Mouse (Mus musculus) gastrocnemius, adult 8-10 months (tissue): Measurements from ENCODE around the gene Cstb. TPM values are rescaled to one million over a fixed set of nuclear protein-coding genes. Genes with fewer than 3 reads are reported as not detected.

ENCODE experiments used
- DNase-seq, 2 experiments: peaks; one replicate each; pipeline ENCODE4 v3.0.0; 2022; ENCODE audit warnings: low spot score in 2 of 2
- total RNA-seq, 4 experiments: library from RNA; stranded (reverse); gene quantifications; 2 replicates each; pipeline ENCODE4 v1.2.4; 2022

The Cstb gene
- 10 to 100 TPM in 3 of 4 experiments, 1 to 10 TPM in 1; 7.8 to 12.6 (median 11.0) TPM for total RNA-seq

DNA sequence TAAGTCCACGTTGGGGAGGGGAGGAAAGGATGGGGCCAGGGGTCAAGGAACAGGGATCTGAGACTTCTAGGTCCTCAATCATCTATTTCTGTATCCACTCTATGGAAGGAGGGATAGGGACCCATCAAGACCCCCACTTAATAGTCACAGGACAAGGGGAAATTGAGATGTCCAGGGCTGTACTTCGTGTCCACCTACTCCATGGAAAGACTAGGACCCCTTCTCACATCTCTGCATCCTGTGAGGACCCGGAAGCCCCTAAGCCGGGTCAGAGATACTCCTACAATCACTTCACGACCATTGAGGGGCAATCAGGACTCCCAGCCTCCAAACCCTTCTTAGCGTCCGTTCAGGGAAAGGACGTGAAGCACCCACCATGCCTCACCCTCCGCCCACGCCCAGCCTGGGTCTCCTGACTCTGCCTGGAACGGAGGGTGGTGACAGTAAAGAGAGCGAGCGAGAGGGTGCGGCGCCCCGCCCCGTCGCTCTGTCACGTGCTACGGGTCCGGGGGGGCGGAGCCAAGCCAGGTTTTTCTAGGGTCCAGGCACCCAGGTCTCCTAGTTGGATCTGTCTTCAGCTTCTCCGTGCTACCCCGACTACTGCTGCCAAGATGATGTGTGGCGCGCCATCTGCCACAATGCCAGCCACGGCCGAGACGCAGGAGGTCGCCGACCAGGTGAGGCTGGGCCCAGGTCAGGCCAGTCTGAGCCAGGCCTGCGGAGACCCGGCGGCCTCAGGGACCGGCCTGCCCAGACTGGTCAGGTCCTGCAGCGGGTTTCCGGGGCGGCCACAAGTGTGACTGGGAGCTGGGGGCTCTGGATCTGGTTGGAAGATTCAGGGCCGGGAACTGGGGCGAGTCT, at the start of gene Cstb:
TSS of gene Cstb (plus strand) at position 489 of the 861 bp plus-strand sequence.
- peak; percentile 67 to 72 for DNase-seq

GRCm38 (mm10) chr10:78378516-78378915, 47.0 kb upstream of the Cstb start:
- DNase-seq = no peak

DNA sequence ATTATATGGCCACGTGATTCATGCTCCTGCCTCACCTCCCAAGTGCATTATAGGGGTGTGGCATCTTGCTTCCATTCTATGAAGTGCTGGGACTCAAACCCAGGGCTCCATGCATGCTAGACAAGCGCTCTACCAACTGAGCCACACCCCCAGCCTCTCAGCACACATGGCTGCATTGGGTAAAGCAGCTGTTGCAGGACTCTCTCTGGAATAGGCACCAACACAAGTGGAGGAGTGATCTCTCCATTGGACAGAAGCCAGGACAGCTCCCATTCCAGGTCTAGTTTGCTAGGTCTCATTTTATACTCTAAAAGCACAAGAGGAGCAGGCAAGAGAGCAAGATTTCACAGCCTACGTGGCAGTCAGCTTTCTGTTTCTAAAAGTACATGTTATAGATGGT, 41.9 kb upstream of the Cstb start:
- no peak for DNase-seq

GRCm38 (mm10) chr10:78385520-78385919, 39.9 kb upstream of the Cstb start:
- no peak for DNase-seq

- DNase-seq = no peak
Measured at GRCm38 (mm10) chr10:78388216-78388980, 37.1 kb upstream of the Cstb start.

- DNase-seq = no peak
Measured at GRCm38 (mm10) chr10:78390982-78391470, 34.4 kb upstream of the Cstb start.

DNA sequence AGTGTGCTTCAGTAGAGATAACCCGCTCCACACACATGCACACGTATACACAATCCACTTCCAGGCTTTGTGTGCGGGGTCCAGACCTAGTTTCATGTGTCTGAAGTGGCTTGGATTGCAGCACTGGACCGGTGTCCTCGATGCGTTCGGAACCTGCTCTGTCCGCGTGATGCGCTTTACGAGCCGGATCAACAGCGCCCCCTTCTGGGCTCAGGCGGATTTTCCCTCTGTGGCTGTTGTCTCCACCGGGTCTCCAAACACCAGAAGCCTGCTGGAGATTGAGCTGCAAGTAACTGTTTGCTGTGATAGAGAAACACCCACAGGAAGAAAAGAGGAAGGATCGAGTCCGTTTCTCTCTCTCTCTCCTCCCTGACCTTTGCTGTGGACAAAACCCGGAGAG, 33.4 kb upstream of the Cstb start:
- peak; percentile 59 to 64 for DNase-seq

GRCm38 (mm10) chr10:78395377-78395776, 30.1 kb upstream of the Cstb start:
- no peak for DNase-seq

DNA sequence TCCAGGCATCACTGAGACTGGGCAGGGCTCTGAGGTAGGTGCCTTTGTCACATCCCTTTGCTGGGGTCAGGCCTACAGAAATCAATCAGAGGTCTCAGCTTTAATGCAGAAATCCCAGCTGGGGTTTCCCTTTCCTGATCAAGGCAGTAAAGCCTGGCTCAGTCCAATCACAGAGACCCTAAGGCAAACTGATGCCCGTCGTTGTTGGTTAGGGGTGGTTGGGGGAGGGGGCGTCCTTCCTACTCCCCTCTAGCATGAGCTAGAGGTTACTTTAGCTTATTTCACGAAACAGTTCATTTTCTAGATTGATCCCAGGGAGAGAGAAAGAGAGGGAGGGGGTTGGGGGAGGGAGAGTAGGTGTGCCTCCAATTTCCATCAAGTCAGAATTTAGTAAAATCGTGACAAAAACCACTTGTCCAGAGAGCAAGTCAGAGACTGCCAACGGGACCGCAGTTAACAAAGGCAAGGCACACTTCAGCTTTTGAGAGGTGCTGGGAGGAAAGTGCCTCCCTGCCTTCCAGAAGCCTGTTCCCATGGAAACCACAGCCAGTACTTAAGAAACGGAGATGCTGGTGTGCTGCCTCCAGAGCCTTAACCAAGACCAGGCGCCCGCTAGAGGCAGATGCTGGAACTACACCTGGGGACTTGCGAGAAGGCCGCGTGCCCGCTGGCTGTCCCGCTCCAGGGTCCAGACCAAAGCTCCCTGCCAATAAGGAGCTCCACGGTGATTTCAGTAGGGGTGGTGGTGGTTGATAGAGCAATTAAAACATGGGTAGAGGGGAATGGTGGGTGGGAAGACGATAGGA, 29.4 kb upstream of the Cstb start:
- peak; percentile 79 to 84 for DNase-seq

GRCm38 (mm10) chr10:78396625-78396885, 28.9 kb upstream of the Cstb start:
- no peak for DNase-seq

GRCm38 (mm10) chr10:78399090-78399657, 26.3 kb upstream of the Cstb start:
- DNase-seq = no peak

DNA sequence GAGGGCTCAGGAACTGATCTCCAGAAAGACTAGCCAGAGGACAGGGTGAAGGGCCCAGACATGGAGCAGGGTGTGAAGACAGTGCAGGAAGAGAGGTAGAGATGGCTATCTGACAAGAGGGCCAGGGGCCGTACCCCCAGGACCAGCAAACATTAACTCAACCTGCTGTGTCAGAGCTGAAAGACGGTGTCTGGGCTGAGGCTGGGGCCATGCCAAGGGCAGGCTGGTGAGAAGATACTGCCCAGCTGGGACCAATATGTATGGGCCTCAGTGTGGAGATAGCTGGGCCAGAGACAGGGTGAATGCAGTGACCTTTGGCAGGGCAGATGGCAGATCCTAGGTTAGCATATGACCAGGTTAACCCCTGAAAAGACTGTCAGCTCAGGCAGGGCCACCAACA, 24.3 kb upstream of the Cstb start:
- DNase-seq = no peak

DNA sequence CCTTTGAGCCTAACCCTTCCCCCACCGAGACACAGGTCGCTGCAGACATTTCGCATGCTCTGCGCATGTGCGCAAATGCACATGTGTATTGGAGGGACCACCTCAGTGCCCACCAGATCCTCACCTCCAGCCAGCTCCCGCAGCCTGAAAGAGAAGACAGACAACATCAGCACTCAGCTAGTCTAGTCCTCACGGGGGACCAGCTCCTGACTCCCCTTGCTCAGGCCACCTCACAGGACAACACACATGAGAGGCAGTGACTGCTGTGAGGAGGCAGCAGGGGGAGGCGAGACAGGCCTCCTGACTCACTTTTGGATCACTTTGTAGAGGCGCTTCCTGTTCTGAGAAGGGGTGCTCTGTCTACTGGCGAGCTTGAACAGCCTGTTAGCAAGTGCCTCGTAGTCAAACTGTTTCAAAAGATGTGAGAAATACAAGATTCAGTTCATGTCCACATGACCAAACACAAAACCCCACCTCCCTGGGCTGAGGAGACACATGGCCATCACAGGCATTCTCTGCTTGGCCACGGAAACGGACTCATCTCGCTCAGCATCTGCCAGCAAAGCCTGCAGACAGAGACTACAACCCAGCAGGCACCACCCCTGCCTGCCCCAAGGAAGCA, 23.1 kb upstream of the Cstb start:
- no peak for DNase-seq

DNA sequence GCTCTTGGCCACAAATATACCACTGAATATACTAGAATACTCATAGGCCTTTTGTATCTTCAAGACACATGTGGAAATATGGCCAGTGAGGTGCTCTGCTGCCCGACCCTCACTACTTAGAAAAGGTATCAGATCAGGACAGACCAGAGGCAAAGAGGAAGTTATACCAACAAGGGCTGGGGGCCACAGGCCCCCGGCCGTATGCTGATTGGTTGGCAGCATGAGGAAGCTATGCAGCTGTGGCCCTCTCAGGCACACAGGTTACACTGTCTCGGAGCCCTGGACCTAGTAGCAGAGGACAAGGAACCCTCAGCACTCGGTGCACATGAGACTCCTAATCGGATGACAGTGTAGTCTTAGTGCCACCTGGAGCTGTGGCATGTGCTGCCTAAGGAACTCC, 19.3 kb upstream of the Cstb start:
- no peak for DNase-seq

- DNase-seq = no peak
Measured at GRCm38 (mm10) chr10:78407132-78407531, 18.3 kb upstream of the Cstb start.

- DNase-seq = no peak
Measured at GRCm38 (mm10) chr10:78409035-78409788, 16.3 kb upstream of the Cstb start.

- DNase-seq = no peak
Measured at GRCm38 (mm10) chr10:78411851-78412250, 13.6 kb upstream of the Cstb start.

GRCm38 (mm10) chr10:78412319-78413151, 12.9 kb upstream of the Cstb start, which contains the start of gene Rrp1:
Gene Rrp1 (minus strand): TSS chr10:78413043.
- DNase-seq = peak; percentile 80 to 82

- DNase-seq = no peak
Measured at GRCm38 (mm10) chr10:78413152-78413520, 12.3 kb upstream of the Cstb start.
